Comparison of ENCODE assay signal across 16 mouse cellular contexts in genomic region chr16:97623166-97623565, GRCm38 (mm10). TPM values are rescaled to one million over a fixed set of nuclear protein-coding genes. Genes with fewer than 3 reads are reported as not detected.
"Had no signal": no experiment of that assay in that cellular context is flagged by ENCODE, and none has a peak within 500 bp of the region (broad histone marks: within the 10 kb centered on the region; RNA-seq: fewer than 3 reads in every experiment).

No protein-coding gene starts in this region.

- H3K4me1 ChIP-seq: neural tube, embryonic 13.5 days; neural tube, embryonic 15.5 days; stomach, embryonic 15.5 days had no signal

- H3K27me3 ChIP-seq: neural tube, embryonic 13.5 days; neural tube, embryonic 15.5 days; stomach, embryonic 15.5 days had no signal

- H3K36me3 ChIP-seq: neural tube, embryonic 13.5 days; neural tube, embryonic 15.5 days; stomach, embryonic 15.5 days had no signal

- H3K4me3 ChIP-seq: neural tube, embryonic 13.5 days; neural tube, embryonic 15.5 days; stomach, embryonic 15.5 days had no signal

- H3K27ac ChIP-seq: neural tube, embryonic 13.5 days; neural tube, embryonic 15.5 days; stomach, embryonic 15.5 days; stomach, postnatal 0 days had no signal

- H3K9ac ChIP-seq: neural tube, embryonic 13.5 days; neural tube, embryonic 15.5 days; stomach, embryonic 15.5 days had no signal

- DNase-seq: retina, postnatal 1 day; right cerebral cortex, adult 18-20 months; right cerebral cortex, postnatal 14 days; right cerebral cortex, postnatal 25 days; right cerebral cortex, postnatal 4 days; spleen, adult 18-20 months; thymus, adult 18-20 months; thymus, adult 2 months; thymus, postnatal 14 days; thymus, postnatal 25 days; thymus, postnatal 36 days; thymus, postnatal 4 days had no signal

- H3K4me2 ChIP-seq: neural tube, embryonic 13.5 days; neural tube, embryonic 15.5 days; stomach, embryonic 15.5 days had no signal

- H3K9me3 ChIP-seq: neural tube, embryonic 13.5 days; neural tube, embryonic 15.5 days; stomach, embryonic 15.5 days had no signal

RNA-seq across cellular contexts. Expression of gene Tmprss2, which starts 12.2 kb away (rescaled TPM):
- polyA plus RNA-seq: neural tube, embryonic 13.5 days; neural tube, embryonic 15.5 days had no signal
